Mouse (Mus musculus) left cerebral cortex, adult 11 months (tissue): ENCODE results near the gene Dnajc3.

ENCODE experiments used
- DNase-seq: peaks from one replicate; pipeline ENCODE4 v3.0.0; 2022; ENCODE audit warnings: low spot score

Gene Dnajc3

GRCm38 (mm10) chr14:118937533-118938492 lies at the start of gene Dnajc3:
TSS of gene Dnajc3 (plus strand) at chr14:118937976.
- DNase-seq, result peak; percentile 99

- peak; percentile 49 for DNase-seq
Measured at GRCm38 (mm10) chr14:118890101-118890500, 47.7 kb upstream of the Dnajc3 start.

GRCm38 (mm10) chr14:118895228-118895627 lies 42.5 kb upstream of the Dnajc3 start:
- no peak for DNase-seq

GRCm38 (mm10) chr14:118895655-118896054 lies 42.1 kb upstream of the Dnajc3 start:
- DNase-seq, result no peak

- DNase-seq, result no peak
Measured at GRCm38 (mm10) chr14:118899940-118900339, 37.8 kb upstream of the Dnajc3 start.

GRCm38 (mm10) chr14:118900911-118901310 lies 36.9 kb upstream of the Dnajc3 start:
- DNase-seq, result no peak

GRCm38 (mm10) chr14:118903397-118903796 lies 34.4 kb upstream of the Dnajc3 start:
- no peak for DNase-seq

- no peak for DNase-seq
Measured at GRCm38 (mm10) chr14:118903867-118904562, 33.8 kb upstream of the Dnajc3 start.

GRCm38 (mm10) chr14:118907592-118907991 lies 30.2 kb upstream of the Dnajc3 start:
- no peak for DNase-seq

- no peak for DNase-seq
Measured at GRCm38 (mm10) chr14:118909872-118910271, 27.9 kb upstream of the Dnajc3 start.

- DNase-seq, result no peak
Measured at GRCm38 (mm10) chr14:118910332-118911222, 27.2 kb upstream of the Dnajc3 start.

GRCm38 (mm10) chr14:118911521-118911920 lies 26.3 kb upstream of the Dnajc3 start:
- no peak for DNase-seq

GRCm38 (mm10) chr14:118913651-118914050 lies 24.1 kb upstream of the Dnajc3 start:
- DNase-seq, result no peak

GRCm38 (mm10) chr14:118919025-118919424 lies 18.8 kb upstream of the Dnajc3 start:
- DNase-seq, result no peak

- DNase-seq, result no peak
Measured at GRCm38 (mm10) chr14:118920654-118921053, 17.1 kb upstream of the Dnajc3 start.

GRCm38 (mm10) chr14:118922251-118922650 lies 15.5 kb upstream of the Dnajc3 start:
- no peak for DNase-seq

GRCm38 (mm10) chr14:118922667-118923184 lies 15.1 kb upstream of the Dnajc3 start:
- DNase-seq, result no peak

- DNase-seq, result peak; percentile 66
Measured at GRCm38 (mm10) chr14:118924673-118925615, 12.8 kb upstream of the Dnajc3 start, which contains the start of gene Dzip1. TSS of gene Dzip1 (minus strand) at chr14:118925460.

GRCm38 (mm10) chr14:118928565-118928964 lies 9.2 kb upstream of the Dnajc3 start:
- no peak for DNase-seq

GRCm38 (mm10) chr14:118929779-118930178 lies 8.0 kb upstream of the Dnajc3 start:
- DNase-seq, result no peak
